Mouse (Mus musculus) megakaryocyte, embryonic 14.5 days (primary cell): Measurements from ENCODE around the gene Gabrg3.

ENCODE experiments used
- FLI1 ChIP-seq: IDR thresholded peaks from 2 replicates; pipeline ENCODE4 v1.6.1; 2012; ENCODE audit warnings: low read length, inconsistent platforms, mixed read lengths
- GATA1 ChIP-seq: IDR thresholded peaks from 3 replicates; pipeline ENCODE4 v1.6.1; 2012; ENCODE audit warnings: mixed read lengths, low read length, inconsistent platforms, borderline replicate concordance

DNA sequence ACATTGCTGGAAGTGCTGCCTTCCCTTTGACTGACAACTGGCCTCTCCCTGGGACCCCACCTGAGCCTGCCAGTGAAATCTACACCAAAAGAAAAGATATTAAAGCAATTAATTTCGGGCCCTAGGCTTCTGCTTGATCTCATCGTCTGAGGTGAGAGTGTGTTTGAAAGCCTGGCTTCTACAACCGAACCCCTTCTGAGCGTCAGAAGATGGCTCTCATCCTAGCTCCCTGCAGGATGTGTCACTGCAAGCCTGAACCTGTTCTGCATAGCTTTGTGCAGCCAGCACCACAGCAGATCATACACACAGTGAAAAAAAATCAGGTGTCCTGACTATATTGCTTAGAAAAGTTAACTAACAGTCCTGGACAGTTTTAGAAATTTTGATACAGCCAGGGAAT is 618.8 kb downstream of the Gabrg3 start:
- TF ChIP-seq GATA1 (no peak), FLI1 (no peak)
